Mouse (Mus musculus) yolk sac, embryonic 10.5 days (tissue): Measurements from ENCODE around the gene Snx17.
"Not testable (repeated sequence)": the region's sequence is repeated elsewhere in the genome, so short reads cannot be mapped to it uniquely, and the experiment has no call there.

Source experiments
- DNase-seq: peaks from one replicate; pipeline ENCODE4 v3.0.0-alpha.2; 2017; ENCODE audit warnings: low spot score

The Snx17 gene

DNA sequence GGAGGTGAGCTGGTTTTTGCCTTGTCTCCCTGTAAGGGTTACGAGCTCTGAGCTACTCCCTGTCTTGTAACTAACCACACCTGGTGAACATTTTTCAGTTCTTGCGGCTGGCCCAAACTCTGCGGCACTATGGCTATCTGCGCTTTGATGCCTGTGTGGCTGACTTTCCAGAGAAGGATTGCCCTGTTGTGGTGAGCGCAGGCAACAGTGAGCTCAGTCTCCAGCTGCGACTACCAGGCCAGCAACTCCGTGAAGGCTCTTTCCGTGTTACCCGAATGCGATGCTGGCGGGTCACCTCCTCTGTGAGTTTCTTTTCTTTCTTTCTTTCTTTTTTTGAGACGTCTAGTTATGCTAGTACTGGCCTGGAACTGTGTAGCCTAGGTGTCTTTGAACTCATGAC, 4.0 kb downstream of the Snx17 start:
- no peak for DNase-seq

GRCm38 (mm10) chr5:31198170-31198569, 5.1 kb downstream of the Snx17 start:
- DNase-seq = no peak

- peak; percentile 19 for DNase-seq
These were observed 5.7 kb downstream of the Snx17 start for GRCm38 (mm10) chr5:31198616-31199320.

DNA sequence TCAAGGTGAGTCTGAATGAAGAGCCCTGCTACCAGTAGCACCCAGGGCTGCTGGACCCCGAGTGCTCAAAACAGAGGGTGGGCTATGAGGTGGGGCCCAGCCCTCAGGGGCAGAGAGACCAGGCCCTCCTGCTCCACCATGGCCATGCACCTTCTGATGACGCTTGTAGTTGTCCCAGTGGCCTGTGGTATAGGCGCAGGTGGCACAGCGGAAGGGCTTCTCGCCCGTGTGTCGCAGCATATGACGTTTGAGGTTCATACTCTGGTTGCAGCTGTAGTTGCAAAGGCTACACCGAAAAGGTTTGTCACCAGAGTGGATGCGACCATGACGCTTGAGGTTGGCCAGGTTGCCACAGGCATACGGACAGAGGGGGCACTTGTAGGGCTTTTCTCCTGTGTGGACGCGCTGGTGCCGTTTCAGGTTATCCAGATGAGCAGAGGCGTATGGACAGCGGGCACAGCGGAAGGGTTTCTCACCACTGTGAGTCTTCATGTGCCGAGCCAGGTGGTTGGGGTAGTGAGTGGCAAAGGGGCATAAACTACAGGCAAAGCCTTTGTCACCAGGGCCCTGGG, 6.4 kb downstream of the Snx17 start:
- DNase-seq = no peak

DNA sequence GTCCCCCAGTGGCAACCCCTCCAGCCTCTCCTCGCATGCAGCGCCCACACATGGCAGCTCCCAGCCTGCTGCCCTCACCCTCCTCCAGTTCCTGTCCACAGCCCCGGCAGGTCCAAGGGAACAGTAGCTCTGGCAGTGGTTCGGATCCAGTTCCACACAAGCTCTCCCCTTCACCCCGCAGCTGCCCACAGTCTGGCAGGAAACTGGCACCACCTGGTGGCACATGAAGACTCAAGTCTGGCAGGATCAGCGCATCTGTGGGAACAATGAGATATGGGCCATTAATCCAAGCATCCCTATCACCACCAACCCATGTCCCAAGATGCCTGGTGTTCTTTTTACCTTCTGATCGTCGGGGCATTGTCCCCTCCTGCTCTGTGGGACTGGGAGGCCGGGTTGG, 6.9 kb downstream of the Snx17 start:
- DNase-seq = no peak

DNA sequence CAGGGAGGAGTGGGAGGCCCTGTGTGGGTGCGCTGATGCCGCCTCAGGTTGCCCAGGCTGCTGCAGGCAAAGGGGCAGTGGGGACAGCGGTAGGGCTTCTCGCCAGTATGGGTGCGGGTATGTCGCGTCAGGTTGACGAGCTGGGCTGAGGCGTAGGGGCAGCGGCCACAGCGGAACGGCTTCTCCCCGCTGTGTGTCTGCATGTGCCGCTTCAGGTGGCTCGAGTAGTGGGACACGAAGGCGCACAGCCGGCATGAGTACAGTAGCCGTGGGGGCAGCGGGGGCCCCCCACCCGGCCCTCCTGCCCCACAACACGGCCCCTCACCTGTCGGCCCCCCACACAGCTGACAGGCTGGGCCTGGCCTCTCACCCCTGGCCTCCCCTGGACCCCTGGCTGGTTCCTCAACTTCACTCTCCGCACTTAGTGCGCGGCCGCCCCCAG, 7.3 kb downstream of the Snx17 start:
- no peak for DNase-seq

GRCm38 (mm10) chr5:31201042-31201741, 8.2 kb downstream of the Snx17 start:
- no peak for DNase-seq

- DNase-seq = peak; percentile 98
These were observed 8.9 kb downstream of the Snx17 start, which contains the start of gene Zfp513 for GRCm38 (mm10) chr5:31201742-31202590. Gene Zfp513 (minus strand): TSS chr5:31202303.

DNA sequence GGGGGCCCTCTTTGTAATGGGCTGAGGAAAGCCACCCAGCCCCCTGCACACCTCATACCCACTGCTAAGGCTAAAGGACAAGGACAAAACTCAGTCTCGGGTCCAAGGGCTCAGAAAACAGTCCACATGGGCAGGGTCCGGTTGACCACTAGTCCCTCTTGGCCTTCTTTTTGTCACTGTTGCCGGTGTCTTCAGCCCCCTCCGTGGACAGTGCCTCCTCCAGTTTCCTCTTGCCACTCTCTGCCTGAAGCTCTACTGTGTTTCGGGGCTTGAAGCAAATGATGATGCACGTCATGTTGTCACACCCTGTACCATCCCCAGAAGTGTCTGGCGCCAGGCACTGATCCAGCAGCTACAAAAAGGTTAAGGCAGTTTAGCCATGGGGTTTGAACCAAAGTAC, 9.9 kb downstream of the Snx17 start:
- peak; percentile 25 for DNase-seq

GRCm38 (mm10) chr5:31203866-31204265, 10.8 kb downstream of the Snx17 start:
- no peak for DNase-seq

- DNase-seq = no peak
These were observed 11.4 kb downstream of the Snx17 start for GRCm38 (mm10) chr5:31204421-31204820.

- DNase-seq = not testable (repeated sequence)
These were observed 23.5 kb downstream of the Snx17 start for GRCm38 (mm10) chr5:31216554-31216953.

GRCm38 (mm10) chr5:31218294-31218693, 25.3 kb downstream of the Snx17 start:
- peak; percentile 31 for DNase-seq

DNA sequence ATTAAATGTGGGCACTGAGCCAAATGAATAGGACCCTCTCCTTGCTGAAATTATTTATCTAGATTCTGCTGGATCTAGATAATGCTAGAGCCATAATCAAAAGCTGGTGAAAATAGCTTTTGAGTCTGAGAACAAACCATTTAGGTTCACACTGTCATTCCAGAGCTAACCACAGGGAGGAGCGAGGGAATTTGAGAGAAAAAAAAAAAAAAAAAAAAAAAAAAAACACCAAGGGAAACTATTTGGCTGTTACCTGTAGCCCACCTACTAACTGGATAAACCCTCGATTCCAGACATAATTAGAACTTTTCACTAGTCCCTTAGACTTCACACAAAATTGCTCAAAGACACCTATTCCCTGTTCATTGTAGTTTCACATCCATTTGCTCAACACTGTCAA, 26.0 kb downstream of the Snx17 start:
- no peak for DNase-seq

DNA sequence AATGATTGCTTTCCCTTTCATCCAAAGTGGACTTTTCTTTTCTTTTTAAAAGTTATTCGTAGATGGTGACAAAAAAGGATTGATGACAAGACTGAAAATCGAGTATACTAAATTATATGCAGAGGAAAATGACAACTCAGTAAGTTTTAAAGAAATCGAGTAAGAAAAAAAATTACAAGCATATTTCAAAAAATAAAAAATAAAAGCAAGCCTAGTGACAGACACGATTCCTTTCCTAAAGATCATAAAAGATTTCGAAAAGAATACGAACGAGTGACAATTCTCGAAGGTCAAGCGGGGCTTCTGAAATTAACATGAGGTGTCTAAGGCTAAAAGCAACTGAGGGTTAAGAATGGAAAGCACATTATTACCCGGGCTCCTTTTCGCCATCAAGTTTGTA, 26.4 kb downstream of the Snx17 start:
- DNase-seq = no peak

GRCm38 (mm10) chr5:31219911-31220447, 27.0 kb downstream of the Snx17 start:
- no peak for DNase-seq

GRCm38 (mm10) chr5:31220448-31221303, 27.6 kb downstream of the Snx17 start, which contains the start of gene Ppm1g:
Gene Ppm1g (minus strand): TSS chr5:31220687.
- peak; percentile 95 for DNase-seq

GRCm38 (mm10) chr5:31221304-31221945, 28.4 kb downstream of the Snx17 start:
- peak; percentile 44 for DNase-seq

GRCm38 (mm10) chr5:31222696-31223095, 29.7 kb downstream of the Snx17 start:
- no peak for DNase-seq

- no peak for DNase-seq
These were observed 33.6 kb downstream of the Snx17 start for GRCm38 (mm10) chr5:31226641-31227040.
